8 mouse cellular contexts compared by ENCODE assay signal in genomic region chr11:98150625-98151156, GRCm38 (mm10). TPM values are rescaled to one million over a fixed set of nuclear protein-coding genes. Genes with fewer than 3 reads are reported as not detected.
DNase-seq lines count a peak whose midpoint lies in the region; ATAC-seq and TF ChIP-seq lines count a peak whose summit lies in the region.

No protein-coding gene starts in this region.

- peaks cover 15% of the 10 kb centered on the region for H3K36me3 ChIP-seq in forebrain, embryonic 12.5 days (replicated peaks)
- H3K36me3 ChIP-seq in limb, embryonic 10.5 days = peaks cover 19% of the 10 kb centered on the region
- H3K36me3 ChIP-seq in neural tube, embryonic 13.5 days = peaks cover 25% of the 10 kb centered on the region

- ATAC-seq in forebrain, embryonic 12.5 days (ENCODE audit: low FRiP score) = no peak
- no peak for ATAC-seq in neural tube, embryonic 13.5 days (ENCODE audit: low read depth)

- H3K27me3 ChIP-seq in forebrain, embryonic 12.5 days = no peaks in the 10 kb centered on the region
- H3K27me3 ChIP-seq in limb, embryonic 10.5 days (ENCODE audit: low read depth, poor library complexity, severe bottlenecking) = no peaks in the 10 kb centered on the region
- no peaks in the 10 kb centered on the region for H3K27me3 ChIP-seq in neural tube, embryonic 13.5 days

- no peak for DNase-seq in left cerebral cortex, adult 2 months (ENCODE audit: extremely low spot score in 1 of 2, low spot score in 2 of 2)
- no peak for DNase-seq in left cerebral cortex, postnatal 10 days (ENCODE audit: extremely low spot score in 1 of 2, low spot score in 2 of 2)
- no peak for DNase-seq in limb, embryonic 10.5 days (ENCODE audit: low spot score)
- DNase-seq in adrenal gland, postnatal 25 days = no peak
- DNase-seq in cerebellum, adult 18-20 months = no peak
- DNase-seq in adipocyte (ENCODE audit: low spot score) = no peak

- peak overlapping the region; percentile 88 for H3K4me3 ChIP-seq in left cerebral cortex, adult 2 months
- H3K4me3 ChIP-seq in forebrain, embryonic 12.5 days (replicated peaks) = peak overlapping the region; percentile 96
- H3K4me3 ChIP-seq in limb, embryonic 10.5 days = peak overlapping the region; percentile 84
- H3K4me3 ChIP-seq in neural tube, embryonic 13.5 days = peak overlapping the region; percentile 98

- intact Hi-C loops in left cerebral cortex, adult 2 months (cut with DNase I) = no loop called here
- intact Hi-C loops in left cerebral cortex, postnatal 10 days (cut with DNase I) = no loop called here

- peak overlapping the region; percentile 81 for H3K4me2 ChIP-seq in forebrain, embryonic 12.5 days
- peak overlapping the region; percentile 95 for H3K4me2 ChIP-seq in neural tube, embryonic 13.5 days

- TF ChIP-seq CTCF in left cerebral cortex, adult 2 months (IDR thresholded peaks at IDR 0.05) = no peak

- WGBS in forebrain, embryonic 12.5 days = 13% methylated on average over 10 of the region's 10 CpGs
- WGBS in limb, embryonic 10.5 days = 9% methylated on average over 10 of the region's 10 CpGs
- WGBS in neural tube, embryonic 13.5 days = 10% methylated on average over 10 of the region's 10 CpGs

- no peak overlapping the region for H3K27ac ChIP-seq in left cerebral cortex, adult 2 months
- no peak overlapping the region for H3K27ac ChIP-seq in forebrain, embryonic 12.5 days
- peak overlapping the region; percentile 89; the same call in 1 of the 2 replicates for H3K27ac ChIP-seq in limb, embryonic 10.5 days
- no peak overlapping the region for H3K27ac ChIP-seq in neural tube, embryonic 13.5 days (replicated peaks)

- H3K4me1 ChIP-seq in forebrain, embryonic 12.5 days = peaks cover 21% of the 10 kb centered on the region
- peaks cover 19% of the 10 kb centered on the region for H3K4me1 ChIP-seq in limb, embryonic 10.5 days
- peaks cover 31% of the 10 kb centered on the region for H3K4me1 ChIP-seq in neural tube, embryonic 13.5 days (replicated peaks)

- no peaks in the 10 kb centered on the region for H3K9me3 ChIP-seq in forebrain, embryonic 12.5 days
- no peaks in the 10 kb centered on the region for H3K9me3 ChIP-seq in limb, embryonic 10.5 days (replicated peaks)
- H3K9me3 ChIP-seq in neural tube, embryonic 13.5 days = no peaks in the 10 kb centered on the region

- no peak overlapping the region for H3K9ac ChIP-seq in forebrain, embryonic 12.5 days
- H3K9ac ChIP-seq in neural tube, embryonic 13.5 days = no peak overlapping the region

RNA-seq across cellular contexts. Expression of gene Fbxl20, which starts 0.5 kb away (rescaled TPM):
- total RNA-seq in left cerebral cortex, adult 2 months (2021) = 10 to 100 TPM; 33.2 to 33.6 TPM
- total RNA-seq in left cerebral cortex, postnatal 10 days (2021) = 10 to 100 TPM; 29.7 to 34.5 TPM
- polyA plus RNA-seq in forebrain, embryonic 12.5 days (2016; fragmentation: Nextera tagmentation; extraction: Ambion mirVana) = 29.5 and 29.9 TPM in 2 replicates
- 17.3 and 27.3 TPM in 2 replicates for polyA plus RNA-seq in limb, embryonic 10.5 days (2016; fragmentation: Nextera tagmentation; extraction: Ambion mirVana)
- 28.2 and 28.5 TPM in 2 replicates for polyA plus RNA-seq in neural tube, embryonic 13.5 days (2015; fragmentation: Nextera tagmentation; extraction: Ambion mirVana)
- total RNA-seq in adrenal gland, postnatal 25 days (2021) = 27.0 and 41.7 TPM in 2 replicates

RNA-seq across cellular contexts. Expression of gene Med1, which starts 42.4 kb away (rescaled TPM):
- 10 to 100 TPM; 54.9 to 55.1 TPM for total RNA-seq in left cerebral cortex, adult 2 months (2021)
- total RNA-seq in left cerebral cortex, postnatal 10 days (2021) = 10 to 100 TPM; 45.9 to 48.9 TPM
- polyA plus RNA-seq in forebrain, embryonic 12.5 days (2016; fragmentation: Nextera tagmentation; extraction: Ambion mirVana) = 68.7 and 79.9 TPM in 2 replicates
- 73.2 and 84.3 TPM in 2 replicates for polyA plus RNA-seq in limb, embryonic 10.5 days (2016; fragmentation: Nextera tagmentation; extraction: Ambion mirVana)
- 60.1 and 66.1 TPM in 2 replicates for polyA plus RNA-seq in neural tube, embryonic 13.5 days (2015; fragmentation: Nextera tagmentation; extraction: Ambion mirVana)
- total RNA-seq in adrenal gland, postnatal 25 days (2021) = 75.4 and 86.1 TPM in 2 replicates

RNA-seq across cellular contexts. Expression of gene Cdk12, which starts 52.2 kb away (rescaled TPM):
- 10 to 100 TPM; 40.0 to 40.3 TPM for total RNA-seq in left cerebral cortex, adult 2 months (2021)
- total RNA-seq in left cerebral cortex, postnatal 10 days (2021) = 10 to 100 TPM; 34.4 to 35.4 TPM
- polyA plus RNA-seq in forebrain, embryonic 12.5 days (2016; fragmentation: Nextera tagmentation; extraction: Ambion mirVana) = 17.9 and 20.0 TPM in 2 replicates
- polyA plus RNA-seq in limb, embryonic 10.5 days (2016; fragmentation: Nextera tagmentation; extraction: Ambion mirVana) = 12.2 and 14.6 TPM in 2 replicates
- polyA plus RNA-seq in neural tube, embryonic 13.5 days (2015; fragmentation: Nextera tagmentation; extraction: Ambion mirVana) = 9.4 and 9.6 TPM in 2 replicates
- total RNA-seq in adrenal gland, postnatal 25 days (2021) = 49.5 and 51.7 TPM in 2 replicates
